Comparison of ENCODE assay signal across 23 mouse cellular contexts in genomic region chr16:93679165-93679564, GRCm38 (mm10). TPM values are rescaled to one million over a fixed set of nuclear protein-coding genes. Genes with fewer than 3 reads are reported as not detected.
"Had no signal": no experiment of that assay in that cellular context is flagged by ENCODE, and none has a peak within 500 bp of the region (broad histone marks: within the 10 kb centered on the region; RNA-seq: fewer than 3 reads in every experiment).

No protein-coding gene starts in this region.

- H3K27ac ChIP-seq: kidney, postnatal 0 days; limb, embryonic 15.5 days; liver, embryonic 12.5 days; midbrain, embryonic 15.5 days; neural tube, embryonic 12.5 days had no signal

- H3K4me2 ChIP-seq: limb, embryonic 15.5 days; liver, embryonic 12.5 days; lung, embryonic 14.5 days; midbrain, embryonic 11.5 days; midbrain, embryonic 15.5 days; neural tube, embryonic 12.5 days had no signal

- DNase-seq: kidney, adult 8-10 months; kidney, postnatal 36 days; lung, embryonic 14.5 days; lung, postnatal 10 days; lung, postnatal 4 days; retina, postnatal 1 day; right cerebral cortex, postnatal 4 days; spleen, adult 18-20 months; thymus, adult 2 months; thymus, postnatal 25 days had no signal

- ATAC-seq: liver, embryonic 12.5 days; midbrain, embryonic 15.5 days had no signal

- H3K36me3 ChIP-seq: limb, embryonic 15.5 days; liver, embryonic 12.5 days; midbrain, embryonic 15.5 days; neural tube, embryonic 12.5 days had no signal

- H3K9me3 ChIP-seq: limb, embryonic 15.5 days; liver, embryonic 12.5 days; midbrain, embryonic 15.5 days had no signal

- H3K9ac ChIP-seq: limb, embryonic 15.5 days; liver, embryonic 12.5 days; lung, embryonic 14.5 days; midbrain, embryonic 15.5 days; neural tube, embryonic 12.5 days had no signal

- H3K4me3 ChIP-seq: limb, embryonic 15.5 days; liver, embryonic 12.5 days; midbrain, embryonic 15.5 days; neural tube, embryonic 12.5 days had no signal

RNA-seq across cellular contexts. Expression of gene Gm5678, which starts 51.3 kb away (rescaled TPM):
- total RNA-seq: megakaryocyte, adult 5-6 weeks; monocyte, adult 5-6 weeks; neutrophil, adult 5-6 weeks had no signal
- polyA plus RNA-seq: kidney, postnatal 0 days; limb, embryonic 11.5 days; limb, embryonic 15.5 days; liver, embryonic 12.5 days; liver, embryonic 16.5 days; lung, embryonic 14.5 days; midbrain, embryonic 11.5 days; midbrain, embryonic 15.5 days; neural tube, embryonic 12.5 days; stomach, embryonic 14.5 days; thymus, adult 2 months; urinary bladder, adult 2 months had no signal
